ENCODE assay signal across 24 mouse cellular contexts in genomic region chr15:50283491-50283890, GRCm38 (mm10).
"Had no signal": no experiment of that assay in that cellular context is flagged by ENCODE, and none has a peak within 500 bp of the region (broad histone marks: within the 10 kb centered on the region; RNA-seq: fewer than 3 reads in every experiment).

No protein-coding gene starts in this region.

- H3K27me3 ChIP-seq: kidney, embryonic 15.5 days; limb, embryonic 12.5 days; limb, embryonic 15.5 days; liver, embryonic 12.5 days; liver, embryonic 15.5 days; midbrain, embryonic 12.5 days; midbrain, embryonic 15.5 days; neural tube, embryonic 12.5 days; neural tube, embryonic 15.5 days; stomach, embryonic 15.5 days had no signal

- H3K36me3 ChIP-seq: kidney, embryonic 15.5 days; limb, embryonic 12.5 days; limb, embryonic 15.5 days; liver, embryonic 12.5 days; liver, embryonic 15.5 days; midbrain, embryonic 12.5 days; midbrain, embryonic 15.5 days; neural tube, embryonic 12.5 days; neural tube, embryonic 15.5 days; stomach, embryonic 15.5 days had no signal

- H3K9me3 ChIP-seq: kidney, embryonic 15.5 days; limb, embryonic 12.5 days; limb, embryonic 15.5 days; liver, embryonic 12.5 days; liver, embryonic 15.5 days; midbrain, embryonic 12.5 days; midbrain, embryonic 15.5 days; neural tube, embryonic 12.5 days; neural tube, embryonic 15.5 days; stomach, embryonic 15.5 days had no signal

- H3K27ac ChIP-seq: kidney, embryonic 15.5 days; layer of hippocampus, adult 2 months; limb, embryonic 12.5 days; limb, embryonic 15.5 days; liver, embryonic 12.5 days; liver, embryonic 15.5 days; macrophage; midbrain, embryonic 12.5 days; midbrain, embryonic 15.5 days; neural tube, embryonic 12.5 days; neural tube, embryonic 15.5 days; stomach, embryonic 15.5 days had no signal

- H3K4me3 ChIP-seq: kidney, embryonic 15.5 days; layer of hippocampus, adult 2 months; limb, embryonic 12.5 days; limb, embryonic 15.5 days; liver, embryonic 12.5 days; liver, embryonic 15.5 days; midbrain, embryonic 12.5 days; midbrain, embryonic 15.5 days; neural tube, embryonic 12.5 days; neural tube, embryonic 15.5 days; stomach, embryonic 15.5 days had no signal

- H3K4me2 ChIP-seq: kidney, embryonic 15.5 days; limb, embryonic 12.5 days; limb, embryonic 15.5 days; liver, embryonic 12.5 days; liver, embryonic 15.5 days; midbrain, embryonic 12.5 days; midbrain, embryonic 15.5 days; neural tube, embryonic 12.5 days; neural tube, embryonic 15.5 days; stomach, embryonic 15.5 days had no signal

- DNase-seq: kidney, adult 11 months; kidney, adult 8-10 months; kidney, postnatal 10 days; kidney, postnatal 4 days; layer of hippocampus, adult 9-11 months; left cerebral cortex, postnatal 4 days; lung, adult 2 months; lung, postnatal 14 days; right cerebral cortex, adult 18-20 months; right cerebral cortex, postnatal 14 days; spleen, adult 18-20 months; thymus, postnatal 25 days had no signal

- H3K9ac ChIP-seq: kidney, embryonic 15.5 days; limb, embryonic 12.5 days; limb, embryonic 15.5 days; liver, embryonic 12.5 days; liver, embryonic 15.5 days; midbrain, embryonic 12.5 days; midbrain, embryonic 15.5 days; neural tube, embryonic 12.5 days; neural tube, embryonic 15.5 days; stomach, embryonic 15.5 days had no signal

- H3K4me1 ChIP-seq: kidney, embryonic 15.5 days; limb, embryonic 12.5 days; limb, embryonic 15.5 days; liver, embryonic 12.5 days; liver, embryonic 15.5 days; midbrain, embryonic 12.5 days; midbrain, embryonic 15.5 days; neural tube, embryonic 12.5 days; neural tube, embryonic 15.5 days; stomach, embryonic 15.5 days had no signal

- ATAC-seq: liver, embryonic 12.5 days; midbrain, embryonic 15.5 days had no signal
